Comparison of ENCODE assay signal across 8 mouse cellular contexts in genomic region chr9:14089791-14090256, GRCm38 (mm10).
DNase-seq lines count a peak whose midpoint lies in the region; ATAC-seq lines count a peak whose summit lies in the region.

No protein-coding gene starts in this region.

- H3K9ac ChIP-seq in kidney, embryonic 15.5 days, result no peak overlapping the region
- no peak overlapping the region for H3K9ac ChIP-seq in forebrain, embryonic 16.5 days (replicated peaks; ENCODE audit: low read depth, low read length)
- no peak overlapping the region for H3K9ac ChIP-seq in midbrain, embryonic 14.5 days (replicated peaks; ENCODE audit: low read length)

- 73% methylated on average over 8 of the region's 8 CpGs for WGBS in kidney, embryonic 15.5 days
- WGBS in forebrain, embryonic 16.5 days, result 34% methylated on average over 8 of the region's 8 CpGs
- WGBS in midbrain, embryonic 14.5 days, result 50% methylated on average over 8 of the region's 8 CpGs

- H3K27ac ChIP-seq in kidney, embryonic 15.5 days, result no peak overlapping the region
- H3K27ac ChIP-seq in forebrain, embryonic 16.5 days (ENCODE audit: low read length), result no peak overlapping the region
- H3K27ac ChIP-seq in midbrain, embryonic 14.5 days (replicated peaks; ENCODE audit: low read depth, low read length), result no peak overlapping the region

- H3K4me2 ChIP-seq in kidney, embryonic 15.5 days, result no peak overlapping the region
- H3K4me2 ChIP-seq in forebrain, embryonic 16.5 days (ENCODE audit: low read length), result no peak overlapping the region
- H3K4me2 ChIP-seq in midbrain, embryonic 14.5 days (ENCODE audit: low read length), result no peak overlapping the region

- peaks cover 5% of the 10 kb centered on the region for H3K4me1 ChIP-seq in kidney, embryonic 15.5 days
- H3K4me1 ChIP-seq in forebrain, embryonic 16.5 days (replicated peaks; ENCODE audit: control insufficient read depth, insufficient read depth, low read length), result peaks cover 2% of the 10 kb centered on the region; the same call in 1 of the 2 replicates
- no peaks in the 10 kb centered on the region for H3K4me1 ChIP-seq in midbrain, embryonic 14.5 days (ENCODE audit: control insufficient read depth, insufficient read depth, low read length)

- H3K4me3 ChIP-seq in kidney, embryonic 15.5 days (replicated peaks), result no peak overlapping the region
- H3K4me3 ChIP-seq in forebrain, embryonic 16.5 days (replicated peaks; ENCODE audit: low read length), result no peak overlapping the region
- H3K4me3 ChIP-seq in midbrain, embryonic 14.5 days (replicated peaks; ENCODE audit: low read depth, low read length), result no peak overlapping the region

- no peak for ATAC-seq in kidney, embryonic 15.5 days (replicated peaks; ENCODE audit: low FRiP score)
- peak; percentile 49 for ATAC-seq in forebrain, embryonic 16.5 days
- ATAC-seq in midbrain, embryonic 14.5 days (ENCODE audit: low FRiP score, low TSS enrichment), result 0 out of 2 replicates have a peak, but pooled peaks have one; percentile 39
- ATAC-seq in megakaryocyte, adult 5-6 weeks (ENCODE audit: poor library complexity, severe bottlenecking), result no peak

- peak; percentile 51 for DNase-seq in kidney, adult 11 months
- peak; percentile 51 for DNase-seq in adipocyte (ENCODE audit: low spot score)
- peak; percentile 27 to 33 for DNase-seq in kidney, adult 8-10 months
- peak; percentile 54 for DNase-seq in midbrain, embryonic 14.5 days
- no peak for DNase-seq in c-Kit-positive CD71-positive TER-119-positive erythroid progenitor cells, embryonic 14.5 days (ENCODE audit: low spot score)

- no peaks in the 10 kb centered on the region for H3K27me3 ChIP-seq in kidney, embryonic 15.5 days
- no peaks in the 10 kb centered on the region for H3K27me3 ChIP-seq in forebrain, embryonic 16.5 days (replicated peaks; ENCODE audit: control insufficient read depth, insufficient read depth, low read length)
- H3K27me3 ChIP-seq in midbrain, embryonic 14.5 days (ENCODE audit: control insufficient read depth, insufficient read depth, low read length), result no peaks in the 10 kb centered on the region

- H3K9me3 ChIP-seq in kidney, embryonic 15.5 days (replicated peaks), result no peaks in the 10 kb centered on the region
- no peaks in the 10 kb centered on the region for H3K9me3 ChIP-seq in forebrain, embryonic 16.5 days (ENCODE audit: control insufficient read depth, low read length)
- H3K9me3 ChIP-seq in midbrain, embryonic 14.5 days (ENCODE audit: control insufficient read depth, low read length), result no peaks in the 10 kb centered on the region

- no peaks in the 10 kb centered on the region for H3K36me3 ChIP-seq in kidney, embryonic 15.5 days
- no peaks in the 10 kb centered on the region for H3K36me3 ChIP-seq in forebrain, embryonic 16.5 days (ENCODE audit: control insufficient read depth, insufficient read depth)
- no peaks in the 10 kb centered on the region for H3K36me3 ChIP-seq in midbrain, embryonic 14.5 days (ENCODE audit: control insufficient read depth, insufficient read depth, low read length)

Comparison
In these comparisons a context has a peak if more than half of its experiments do, and no peak if none do; other contexts are left out.
1. ATAC-seq: peak in forebrain, embryonic 16.5 days (single experiment) and midbrain, embryonic 14.5 days (single experiment); none in kidney, embryonic 15.5 days (single experiment) and megakaryocyte, adult 5-6 weeks (single experiment).